Mouse (Mus musculus): ENCODE measurements around the gene Acan.

- TF ChIP-seq CTCF (IDR thresholded peaks at IDR 0.05; ENCODE audit: borderline replicate concordance, control insufficient read depth, extremely low read depth, insufficient read depth, low read length, poor library complexity) (no peak), POLR2A (IDR thresholded peaks at IDR 0.05; ENCODE audit: control insufficient read depth, extremely low read depth, insufficient read depth, low read length, poor library complexity) (no peak)
Observed at GRCm38 (mm10) chr7:79089111-79089510, 35.8 kb downstream of the Acan start.

Measured in thymus, adult 2 months (tissue).